Mouse (Mus musculus) heart, embryonic 14.5 days (tissue): ENCODE data around the gene Pknox1. TPM values are rescaled to one million over a fixed set of nuclear protein-coding genes. Genes with fewer than 3 reads are reported as not detected.
A peak's percentile ranks its signal among the peaks of the same experiment; 100 is the strongest.
"Not testable (repeated sequence)": the region's sequence is repeated elsewhere in the genome, so short reads cannot be mapped to it uniquely, and the experiment has no call there.

Source experiments
- ATAC-seq: fragments of 200-750 bp; cut with Nextera tagmentation; 2 replicates; pipeline ENCODE4 v1.8.0; 2017; ENCODE audit warnings: low read depth, moderate TSS enrichment; ENCODE audit not compliant: insufficient number of reproducible peaks, insufficient read depth, low FRiP score
- H3K27ac ChIP-seq, 2 experiments: fragments of 200-500 bp in 1 of 2; fragments of 300-500 bp in 1 of 2; sonication (generic) in 1 of 2; replicated peaks in 1 of 2; 2 replicates each; pipeline ENCODE4 v1.5.1; 2012 to 2014; ENCODE audit warnings: low read depth in 2 of 2, low read length in 2 of 2, control low read depth in 1 of 2, mild to moderate bottlenecking in 1 of 2, mixed read lengths in 1 of 2; ENCODE audit not compliant: control insufficient read depth in 1 of 2, insufficient read depth in 1 of 2
- H3K27me3 ChIP-seq: fragments of 300-500 bp; sonication (generic); 2 replicates; pipeline ENCODE4 v1.6.1; 2014; ENCODE audit warnings: mild to moderate bottlenecking, low read length, control low read depth; ENCODE audit not compliant: control insufficient read depth, insufficient read depth
- H3K36me3 ChIP-seq: fragments of 300-500 bp; sonication (generic); 2 replicates; pipeline ENCODE4 v1.6.1; 2014; ENCODE audit warnings: mild to moderate bottlenecking, control low read depth, low read length, mixed read lengths; ENCODE audit not compliant: control insufficient read depth, insufficient read depth
- H3K4me1 ChIP-seq, 2 experiments: fragments of 200-500 bp in 1 of 2; fragments of 300-500 bp in 1 of 2; sonication (generic) in 1 of 2; 2 replicates each; pipeline ENCODE4 v1.6.1; 2012 to 2014; ENCODE audit warnings: low read length in 2 of 2, control low read depth in 1 of 2, mixed read lengths in 1 of 2; ENCODE audit not compliant: control insufficient read depth in 2 of 2, insufficient read depth in 2 of 2
- H3K4me2 ChIP-seq: fragments of 300-500 bp; sonication (generic); 2 replicates; pipeline ENCODE4 v1.6.1; 2014; ENCODE audit warnings: mild to moderate bottlenecking, low read length
- H3K4me3 ChIP-seq, 2 experiments: fragments of 200-500 bp in 1 of 2; fragments of 300-500 bp in 1 of 2; sonication (generic) in 1 of 2; 2 replicates each; pipeline ENCODE4 v1.5.1; 2012 to 2014; ENCODE audit warnings: low read length in 2 of 2, mild to moderate bottlenecking in 2 of 2, control low read depth in 1 of 2, low read depth in 1 of 2, moderate library complexity in 1 of 2; ENCODE audit not compliant: control insufficient read depth in 1 of 2, insufficient read depth in 1 of 2
- H3K9ac ChIP-seq: fragments of 300-500 bp; sonication (generic); 2 replicates; pipeline ENCODE4 v1.6.1; 2014; ENCODE audit warnings: mild to moderate bottlenecking, low read length
- H3K9me3 ChIP-seq: fragments of 300-500 bp; sonication (generic); 2 replicates; pipeline ENCODE4 v1.6.1; 2016; ENCODE audit warnings: low read length, control low read depth; ENCODE audit not compliant: control insufficient read depth
- WGBS: fragments of 180-500 bp; shearing (Covaris S2); extraction: QIAGEN DNeasy Blood & Tissue Kit; methylation state at CpG from one replicate; pipeline ENCODE4 v1.1.7; 2014; 5-methylcytosine and 5-hydroxymethylcytosine counted together
- polyA plus RNA-seq: library from polyadenylated mRNA; unstranded; fragments of >200 nt; fragmentation: Nextera tagmentation; extraction: Ambion mirVana; gene quantifications from 2 replicates; pipeline ENCODE4 v1.2.1, GENCODE M21; 2014

The Pknox1 gene
- polyA plus RNA-seq, 1 experiment from 2014 or later, result 19.1 TPM

GRCm38 (mm10) chr17:31540809-31541459 lies 23.6 kb upstream of the Pknox1 start:
- 73% methylated on average over 4 of the region's 4 CpGs for WGBS
- no peaks in the 10 kb centered on the region for H3K27me3 ChIP-seq
- H3K4me2 ChIP-seq, result no peak overlapping the region
- no peaks in the 10 kb centered on the region for H3K9me3 ChIP-seq
- no peak for ATAC-seq
- no peak overlapping the region for H3K27ac ChIP-seq
- no peak overlapping the region for H3K4me3 ChIP-seq
- no peaks in the 10 kb centered on the region for H3K36me3 ChIP-seq
- peaks cover 2 to 7% of the 10 kb centered on the region in 2 experiments; a peak in 3 of 4 replicates for H3K4me1 ChIP-seq
- no peak overlapping the region for H3K9ac ChIP-seq

GRCm38 (mm10) chr17:31541460-31541831 lies 23.1 kb upstream of the Pknox1 start:
- WGBS, result 41% methylated on average over 6 of the region's 6 CpGs
- ATAC-seq, result no peak
- H3K9me3 ChIP-seq, result no peaks in the 10 kb centered on the region
- H3K36me3 ChIP-seq, result no peaks in the 10 kb centered on the region
- no peak overlapping the region for H3K27ac ChIP-seq
- H3K4me1 ChIP-seq, result peaks cover 0 to 7% of the 10 kb centered on the region in 2 experiments; a peak in 2 of 4 replicates
- H3K4me3 ChIP-seq, result no peak overlapping the region
- H3K27me3 ChIP-seq, result no peaks in the 10 kb centered on the region
- no peak overlapping the region for H3K9ac ChIP-seq
- H3K4me2 ChIP-seq, result no peak overlapping the region

GRCm38 (mm10) chr17:31543574-31543973 lies 21.0 kb upstream of the Pknox1 start:
- no peak overlapping the region for H3K9ac ChIP-seq
- no peak for ATAC-seq
- no peak overlapping the region for H3K27ac ChIP-seq

GRCm38 (mm10) chr17:31546444-31547196 lies 17.9 kb upstream of the Pknox1 start:
- 85% methylated on average over 9 of the region's 9 CpGs for WGBS
- no peak for ATAC-seq
- Histone ChIP-seq H3K9ac (no peak overlapping the region), H3K4me2 (no peak overlapping the region), H3K27me3 (no peaks in the 10 kb centered on the region), H3K27ac (no peak overlapping the region), H3K9me3 (no peaks in the 10 kb centered on the region), H3K36me3 (no peaks in the 10 kb centered on the region), H3K4me1 (peaks cover 4 to 7% of the 10 kb centered on the region in 2 experiments; a peak in 3 of 4 replicates), H3K4me3 (no peak overlapping the region)

More at GRCm38 (mm10) chr17:31543574-31543973, 21.0 kb upstream of the Pknox1 start:
- Histone ChIP-seq H3K4me3 (no peak overlapping the region), H3K4me1 (peaks cover 0 to 7% of the 10 kb centered on the region in 2 experiments; a peak in 2 of 4 replicates), H3K4me2 (no peak overlapping the region), H3K27me3 (no peaks in the 10 kb centered on the region), H3K36me3 (no peaks in the 10 kb centered on the region), H3K9me3 (no peaks in the 10 kb centered on the region)
- WGBS, result 6% methylated on average over 6 of the region's 6 CpGs

- ATAC-seq, result no peak
- Histone ChIP-seq H3K27me3 (no peaks in the 10 kb centered on the region), H3K4me2 (no peak overlapping the region), H3K4me1 (peaks cover 4 to 7% of the 10 kb centered on the region in 2 experiments; a peak in 3 of 4 replicates), H3K4me3 (no peak overlapping the region), H3K9me3 (no peaks in the 10 kb centered on the region), H3K9ac (no peak overlapping the region), H3K27ac (no peak overlapping the region), H3K36me3 (no peaks in the 10 kb centered on the region)
- WGBS, result 75% methylated on average over 3 of the region's 3 CpGs
Observed at GRCm38 (mm10) chr17:31547974-31548373, 16.6 kb upstream of the Pknox1 start.

- WGBS, result 32% methylated on average over 8 of the region's 8 CpGs
- no peaks in the 10 kb centered on the region for H3K9me3 ChIP-seq
- no peak for ATAC-seq
- H3K27ac ChIP-seq, result 0 out of 4 replicates have a peak overlapping the region, but pooled peaks of 1 of the 2 experiments have one; percentile 5
- H3K4me3 ChIP-seq, result no peak overlapping the region
- H3K9ac ChIP-seq, result no peak overlapping the region
- H3K4me1 ChIP-seq, result peaks cover 0 to 4% of the 10 kb centered on the region in 2 experiments; a peak in 2 of 4 replicates
- H3K27me3 ChIP-seq, result no peaks in the 10 kb centered on the region
- H3K4me2 ChIP-seq, result no peak overlapping the region
- H3K36me3 ChIP-seq, result no peaks in the 10 kb centered on the region
Observed at GRCm38 (mm10) chr17:31549389-31549788, 15.1 kb upstream of the Pknox1 start.

GRCm38 (mm10) chr17:31552601-31553000 lies 11.9 kb upstream of the Pknox1 start:
- H3K27ac ChIP-seq, H3K9me3 ChIP-seq, H3K4me3 ChIP-seq, H3K27me3 ChIP-seq, H3K4me1 ChIP-seq, H3K9ac ChIP-seq, ATAC-seq, H3K4me2 ChIP-seq, H3K36me3 ChIP-seq: not testable (repeated sequence)
- WGBS, result 92% methylated on average over 23 of the region's 23 CpGs
